Mouse (Mus musculus) spleen, adult 2 months (tissue): Measurements from ENCODE around the gene Mageh1.
"Not testable (repeated sequence)": the region's sequence is repeated elsewhere in the genome, so short reads cannot be mapped to it uniquely, and the experiment has no call there.

ENCODE experiments used
- CTCF ChIP-seq: fragments of 200-500 bp; IDR thresholded peaks from 2 replicates; pipeline ENCODE4 v1.5.1; 2011; ENCODE audit warnings: mild to moderate bottlenecking, inconsistent platforms; ENCODE audit not compliant: insufficient read depth, insufficient read length, insufficient replicate concordance; ENCODE audit errors: extremely low read depth
- POLR2A ChIP-seq: fragments of 200-500 bp; IDR thresholded peaks from 2 replicates; pipeline ENCODE4 v1.6.1; 2011; ENCODE audit warnings: low read depth, low read length, inconsistent platforms

DNA sequence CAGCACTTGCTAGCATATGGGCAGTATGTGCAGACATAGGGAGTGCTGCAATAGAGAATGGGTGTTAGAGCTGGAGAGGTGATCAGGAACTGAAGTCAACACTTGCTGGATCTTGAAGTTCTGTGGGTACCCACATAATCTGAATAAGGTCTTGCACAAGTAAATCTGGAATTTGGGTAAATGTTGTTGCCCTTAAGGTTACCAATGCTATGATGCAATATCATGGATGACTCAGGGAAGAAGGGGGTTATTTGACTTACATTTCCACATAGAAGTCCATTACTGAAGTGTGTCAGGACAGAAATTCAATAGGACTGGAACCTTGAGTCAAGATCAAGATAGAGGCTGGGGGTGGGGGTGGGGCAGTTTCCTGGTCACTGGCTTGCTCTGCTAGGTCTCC, 47.5 kb downstream of the Mageh1 start:
- not testable (repeated sequence) for TF ChIP-seq CTCF, POLR2A
